Mouse (Mus musculus): ENCODE measurements around the gene Cpne5. TPM values are rescaled to one million over a fixed set of nuclear protein-coding genes. Genes with fewer than 3 reads are reported as not detected.

The Cpne5 gene
- polyA plus RNA-seq, 1 experiment, result 0.12 TPM

DNA sequence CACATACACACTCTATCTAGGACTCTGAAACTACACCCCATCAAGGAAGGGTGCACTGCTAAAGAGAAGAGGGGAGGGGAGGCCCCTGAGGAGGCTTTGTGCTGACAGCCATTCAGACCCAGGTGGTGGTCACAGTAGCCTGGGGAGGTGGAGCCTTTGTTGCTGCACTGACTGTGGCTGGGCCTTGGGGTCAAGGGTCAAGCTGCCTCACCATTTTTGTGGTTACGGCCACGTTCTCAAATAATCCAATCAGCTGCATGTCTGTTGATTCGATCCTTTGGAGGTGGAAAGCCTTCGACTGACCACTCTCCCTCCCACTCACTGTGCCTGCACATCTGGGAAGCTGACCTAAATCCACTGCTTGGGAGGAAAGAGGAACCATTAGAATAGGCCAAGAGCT lies 42.4 kb downstream of the Cpne5 start:
- TF ChIP-seq POLR2A (IDR thresholded peaks at IDR 0.05; ENCODE audit: borderline replicate concordance, low read depth, low read length) (no peak), CTCF (IDR thresholded peaks at IDR 0.05; ENCODE audit: low read depth, low read length) (no peak)
- Histone ChIP-seq H3K27ac (ENCODE audit: insufficient read depth, low read depth, low read length) (no peak overlapping the region), H3K4me3 (ENCODE audit: insufficient read depth, low read length) (no peak overlapping the region), H3K4me1 (ENCODE audit: control insufficient read depth, insufficient read depth, low read length) (no peaks in the 10 kb centered on the region)

GRCm38 (mm10) chr17:29188989-29189388 lies 49.0 kb downstream of the Cpne5 start:
- TF ChIP-seq POLR2A (IDR thresholded peaks at IDR 0.05; ENCODE audit: borderline replicate concordance, low read depth, low read length), result no peak
- TF ChIP-seq CTCF (IDR thresholded peaks at IDR 0.05; ENCODE audit: low read depth, low read length), result no peak
- Histone ChIP-seq H3K4me3 (ENCODE audit: insufficient read depth, low read length) (no peak overlapping the region), H3K27ac (ENCODE audit: insufficient read depth, low read depth, low read length) (no peak overlapping the region)

DNA sequence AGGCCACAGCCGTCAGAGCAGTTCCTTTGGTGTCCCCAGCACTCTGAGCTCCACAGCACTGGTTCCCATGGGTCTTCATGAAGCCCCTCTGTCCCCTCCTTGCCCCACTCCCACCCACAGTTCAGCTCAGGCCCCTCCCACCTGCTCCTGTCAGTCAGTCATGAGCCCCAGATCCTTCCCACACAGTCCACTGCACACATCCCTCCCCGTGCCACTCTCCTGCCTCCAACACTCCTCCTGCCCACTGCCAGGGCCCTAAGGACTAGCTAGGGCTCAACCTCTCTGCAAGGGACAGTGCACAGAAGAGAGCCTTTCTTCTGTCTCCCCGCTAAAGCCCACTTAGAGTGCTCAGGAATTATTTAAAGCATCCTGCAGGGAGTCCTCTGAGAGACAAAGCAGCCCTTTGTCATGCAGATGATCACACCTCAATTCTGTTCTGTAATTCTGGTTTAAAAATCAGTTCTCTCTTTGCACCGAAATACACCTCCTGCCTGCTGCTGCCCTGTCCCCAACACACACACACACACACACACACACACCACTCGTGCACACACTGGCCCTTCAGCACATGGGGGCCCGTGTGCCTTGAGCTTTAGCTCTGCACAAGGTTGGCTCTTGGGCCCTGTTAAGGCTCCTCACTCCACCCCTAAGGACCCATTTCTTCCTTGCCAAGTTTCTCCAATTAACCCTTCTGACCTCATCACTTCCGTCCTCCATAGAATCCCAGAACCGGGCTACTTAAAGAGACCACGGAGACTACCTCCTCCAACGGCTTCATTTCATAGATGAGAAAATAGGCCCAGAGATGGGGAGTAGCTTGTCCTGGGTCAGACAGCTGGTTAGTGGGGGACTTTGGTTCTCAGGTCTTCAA lies 50.7 kb downstream of the Cpne5 start:
- no peak for TF ChIP-seq CTCF (IDR thresholded peaks at IDR 0.05; ENCODE audit: low read depth, low read length)
- no peak overlapping the region for H3K27ac ChIP-seq (ENCODE audit: insufficient read depth, low read depth, low read length)
- no peak overlapping the region for H3K4me3 ChIP-seq (ENCODE audit: insufficient read depth, low read length)
- no peaks in the 10 kb centered on the region for H3K4me1 ChIP-seq (ENCODE audit: control insufficient read depth, insufficient read depth, low read length)

More at GRCm38 (mm10) chr17:29188989-29189388, 49.0 kb downstream of the Cpne5 start:
- H3K4me1 ChIP-seq (ENCODE audit: control insufficient read depth, insufficient read depth, low read length), result no peaks in the 10 kb centered on the region

DNA sequence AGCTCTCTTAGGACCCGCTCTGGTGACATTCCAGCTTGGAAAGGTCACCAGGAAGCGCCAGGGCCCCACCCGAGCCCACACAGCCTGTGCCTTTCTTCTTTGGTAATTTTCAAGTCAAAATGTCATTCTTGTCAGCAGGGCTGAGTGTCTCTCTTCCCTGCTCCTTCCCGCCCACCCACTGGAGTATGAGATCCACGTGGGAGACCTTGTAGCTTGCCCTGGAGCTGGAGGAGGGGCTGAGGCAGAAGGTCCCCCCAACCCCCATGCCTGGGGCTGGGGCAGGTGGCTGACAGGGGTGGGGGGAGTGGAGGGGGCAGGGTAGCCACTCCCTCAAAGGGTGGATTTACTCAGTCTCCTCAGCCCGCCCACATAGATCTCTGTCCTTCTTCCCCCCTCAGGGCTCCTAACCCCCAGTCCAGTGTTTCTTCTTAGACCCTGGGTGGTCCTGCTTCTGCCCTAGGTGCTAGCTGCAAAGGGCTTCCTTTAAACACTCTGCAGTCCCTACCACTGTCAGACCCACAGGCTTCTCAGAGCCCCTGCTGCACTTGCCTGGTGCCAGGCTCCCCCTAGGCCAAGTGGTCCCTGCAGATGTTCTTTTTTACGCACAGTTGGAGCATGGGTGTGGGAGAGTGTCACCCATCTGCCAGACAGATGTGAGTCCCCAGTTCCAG lies 52.5 kb downstream of the Cpne5 start:
- no peak overlapping the region for H3K4me3 ChIP-seq (ENCODE audit: insufficient read depth, low read length)
- H3K4me1 ChIP-seq (ENCODE audit: control insufficient read depth, insufficient read depth, low read length), result no peaks in the 10 kb centered on the region
- H3K27ac ChIP-seq (ENCODE audit: insufficient read depth, low read depth, low read length), result no peak overlapping the region
- TF ChIP-seq POLR2A (IDR thresholded peaks at IDR 0.05; ENCODE audit: borderline replicate concordance, low read depth, low read length) (no peak), CTCF (IDR thresholded peaks at IDR 0.05; ENCODE audit: low read depth, low read length) (no peak)

DNA sequence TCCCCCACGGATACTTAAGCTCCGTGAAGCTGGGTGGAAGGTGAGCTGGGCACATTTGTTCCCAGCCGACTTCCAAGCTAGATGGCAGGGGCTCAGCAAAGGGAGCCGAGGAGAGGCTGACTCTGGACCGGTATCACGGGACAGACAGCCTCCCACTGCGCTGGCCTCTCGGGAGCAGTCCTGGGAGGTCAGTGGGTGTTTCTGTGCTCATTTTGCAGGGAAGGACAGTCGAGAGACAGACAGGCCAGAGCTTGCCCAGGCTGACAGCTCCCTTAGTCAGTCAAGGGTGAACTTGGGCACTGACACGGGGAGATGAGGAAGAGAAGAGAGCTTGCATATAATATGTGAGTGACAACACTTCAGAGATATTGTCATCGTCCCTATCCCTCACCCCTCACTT lies 54.8 kb downstream of the Cpne5 start:
- Histone ChIP-seq H3K4me1 (ENCODE audit: control insufficient read depth, insufficient read depth, low read length) (no peaks in the 10 kb centered on the region), H3K27ac (ENCODE audit: insufficient read depth, low read depth, low read length) (no peak overlapping the region), H3K4me3 (ENCODE audit: insufficient read depth, low read length) (no peak overlapping the region)
- TF ChIP-seq POLR2A (IDR thresholded peaks at IDR 0.05; ENCODE audit: borderline replicate concordance, low read depth, low read length) (no peak), CTCF (IDR thresholded peaks at IDR 0.05; ENCODE audit: low read depth, low read length) (no peak)

GRCm38 (mm10) chr17:29181751-29182150 lies 56.2 kb downstream of the Cpne5 start:
- no peak overlapping the region for H3K27ac ChIP-seq (ENCODE audit: insufficient read depth, low read depth, low read length)
- H3K4me1 ChIP-seq (ENCODE audit: control insufficient read depth, insufficient read depth, low read length), result no peaks in the 10 kb centered on the region
- TF ChIP-seq POLR2A (IDR thresholded peaks at IDR 0.05; ENCODE audit: borderline replicate concordance, low read depth, low read length) (no peak), CTCF (IDR thresholded peaks at IDR 0.05; ENCODE audit: low read depth, low read length) (no peak)
- no peak overlapping the region for H3K4me3 ChIP-seq (ENCODE audit: insufficient read depth, low read length)

DNA sequence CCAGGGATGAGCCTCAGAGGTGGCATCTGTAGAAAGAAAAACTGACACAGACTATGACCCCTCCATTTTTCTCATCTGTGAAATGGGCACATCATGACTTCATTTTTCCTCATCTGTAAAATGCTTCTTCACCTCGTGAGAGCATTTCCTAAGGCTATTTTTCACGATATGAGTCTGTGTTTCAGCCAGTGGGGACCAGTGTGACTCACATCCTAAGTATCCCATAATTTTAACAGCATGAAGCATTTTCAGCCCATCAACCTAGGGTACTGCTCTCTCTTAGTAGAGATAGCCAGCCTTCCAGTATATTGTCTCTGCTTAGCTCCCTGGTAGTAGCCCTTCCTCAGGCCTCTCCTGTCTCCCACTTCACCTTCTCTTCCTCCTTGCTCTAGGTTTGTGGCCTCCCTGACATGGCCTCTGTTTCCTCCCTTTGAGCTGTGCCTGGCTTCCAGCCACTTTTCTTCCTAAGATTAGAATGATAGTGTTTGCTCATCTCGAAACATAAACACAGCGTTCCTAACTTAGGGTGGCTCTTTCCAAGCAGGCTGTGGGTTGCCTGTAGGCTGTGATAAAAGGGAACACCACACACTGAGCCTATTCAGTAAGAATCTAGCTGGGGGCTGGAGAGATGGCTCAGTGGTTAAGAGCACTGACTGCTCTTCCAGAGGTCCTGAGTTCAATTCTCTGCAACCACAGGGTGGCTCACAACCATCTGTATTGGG lies 57.4 kb downstream of the Cpne5 start:
- TF ChIP-seq POLR2A (IDR thresholded peaks at IDR 0.05; ENCODE audit: borderline replicate concordance, low read depth, low read length), result no peak
- no peak for TF ChIP-seq CTCF (IDR thresholded peaks at IDR 0.05; ENCODE audit: low read depth, low read length)
- Histone ChIP-seq H3K4me3 (ENCODE audit: insufficient read depth, low read length) (no peak overlapping the region), H3K27ac (ENCODE audit: insufficient read depth, low read depth, low read length) (no peak overlapping the region), H3K4me1 (ENCODE audit: control insufficient read depth, insufficient read depth, low read length) (no peaks in the 10 kb centered on the region)

- no peak for TF ChIP-seq CTCF (IDR thresholded peaks at IDR 0.05; ENCODE audit: low read depth, low read length)
- TF ChIP-seq POLR2A (IDR thresholded peaks at IDR 0.05; ENCODE audit: borderline replicate concordance, low read depth, low read length), result no peak
- no peaks in the 10 kb centered on the region for H3K4me1 ChIP-seq (ENCODE audit: control insufficient read depth, insufficient read depth, low read length)
- no peak overlapping the region for H3K27ac ChIP-seq (ENCODE audit: insufficient read depth, low read depth, low read length)
- H3K4me3 ChIP-seq (ENCODE audit: insufficient read depth, low read length), result no peak overlapping the region
These were observed 58.0 kb downstream of the Cpne5 start for GRCm38 (mm10) chr17:29179917-29180316.

DNA sequence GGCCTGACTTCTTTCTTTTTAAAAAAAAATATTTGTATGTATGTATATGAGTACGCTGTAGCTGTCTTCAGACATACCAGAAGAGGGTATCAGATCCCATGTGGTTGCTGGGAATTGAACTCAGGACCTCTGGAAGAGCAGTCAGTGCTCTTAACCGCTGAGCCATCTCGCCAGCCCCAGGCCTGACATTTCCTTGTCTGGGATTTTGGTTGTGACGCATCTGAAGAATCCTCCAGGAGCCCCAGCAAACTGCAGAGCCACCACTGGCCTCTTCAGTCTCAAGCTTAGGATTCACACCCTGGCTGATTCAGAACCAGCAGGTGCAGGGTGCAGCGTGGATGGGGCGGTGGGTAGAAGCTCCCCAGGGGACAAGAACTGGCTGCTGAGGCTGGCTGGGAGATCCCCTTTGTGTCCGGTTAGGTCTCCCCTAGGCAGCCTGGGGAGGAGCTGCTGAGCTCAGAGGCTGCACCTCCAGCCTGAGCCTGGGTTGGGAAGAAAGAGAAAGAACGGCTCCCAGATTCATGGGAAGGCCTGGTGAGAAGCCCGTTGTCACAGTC lies 59.4 kb downstream of the Cpne5 start:
- Histone ChIP-seq H3K4me3 (ENCODE audit: insufficient read depth, low read length) (no peak overlapping the region), H3K4me1 (ENCODE audit: control insufficient read depth, insufficient read depth, low read length) (no peaks in the 10 kb centered on the region), H3K27ac (ENCODE audit: insufficient read depth, low read depth, low read length) (no peak overlapping the region)
- no peak for TF ChIP-seq CTCF (IDR thresholded peaks at IDR 0.05; ENCODE audit: low read depth, low read length)
- no peak for TF ChIP-seq POLR2A (IDR thresholded peaks at IDR 0.05; ENCODE audit: borderline replicate concordance, low read depth, low read length)

Measured in bone marrow macrophage, adult 2 months (primary cell).